Mouse (Mus musculus) kidney, postnatal 14 days (tissue): ENCODE results near the gene Gins2.

Experiments
- DNase-seq: peaks from one replicate; pipeline ENCODE4 v3.0.0; 2022; ENCODE audit warnings: mixed read lengths

Gene Gins2

DNA sequence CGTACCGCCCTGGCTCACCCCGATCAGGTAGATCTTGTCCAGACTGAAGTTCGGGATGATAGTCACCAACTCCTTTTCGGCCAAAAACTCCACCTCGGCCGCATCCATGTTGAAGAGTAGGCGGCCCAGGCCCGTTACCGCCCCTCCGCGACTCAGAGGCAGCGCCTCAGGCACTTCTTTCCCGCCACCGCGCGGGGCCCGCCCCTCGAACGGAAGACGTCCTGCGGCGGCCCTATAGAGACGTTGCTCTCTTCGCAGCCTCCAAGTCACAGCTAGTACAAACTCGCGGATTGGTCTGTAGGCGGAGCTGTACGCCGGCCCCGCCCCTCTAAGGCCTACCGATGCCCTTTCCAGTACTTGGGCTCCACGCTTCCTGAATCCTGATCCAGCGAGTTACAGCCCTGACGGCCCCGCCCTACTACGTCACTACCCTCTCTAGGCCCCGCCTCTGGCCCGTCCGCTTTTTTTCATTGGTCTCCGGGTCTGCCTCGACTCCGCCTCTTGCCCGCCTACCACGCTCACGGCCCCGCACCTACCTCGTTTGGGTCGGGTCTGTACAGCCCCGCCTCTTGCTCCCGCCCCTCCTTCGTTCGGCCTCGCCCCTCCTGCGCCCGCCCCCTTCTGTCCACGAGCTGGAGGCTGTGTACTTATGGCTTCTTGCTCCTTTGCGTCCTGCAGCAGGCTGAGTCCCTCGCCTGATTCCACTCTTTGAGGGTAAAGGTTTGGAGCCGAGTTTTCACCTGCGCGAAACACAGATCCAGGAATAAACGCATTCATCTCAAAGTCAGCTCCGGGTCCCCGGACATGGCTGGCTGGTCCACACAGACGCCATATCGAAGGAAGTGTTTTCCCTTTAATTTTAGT is at the start of gene Gins2:
Gins2 (minus strand) TSS at position 397 of the 864 bp plus-strand sequence.
- peak; percentile 100 for DNase-seq

DNA sequence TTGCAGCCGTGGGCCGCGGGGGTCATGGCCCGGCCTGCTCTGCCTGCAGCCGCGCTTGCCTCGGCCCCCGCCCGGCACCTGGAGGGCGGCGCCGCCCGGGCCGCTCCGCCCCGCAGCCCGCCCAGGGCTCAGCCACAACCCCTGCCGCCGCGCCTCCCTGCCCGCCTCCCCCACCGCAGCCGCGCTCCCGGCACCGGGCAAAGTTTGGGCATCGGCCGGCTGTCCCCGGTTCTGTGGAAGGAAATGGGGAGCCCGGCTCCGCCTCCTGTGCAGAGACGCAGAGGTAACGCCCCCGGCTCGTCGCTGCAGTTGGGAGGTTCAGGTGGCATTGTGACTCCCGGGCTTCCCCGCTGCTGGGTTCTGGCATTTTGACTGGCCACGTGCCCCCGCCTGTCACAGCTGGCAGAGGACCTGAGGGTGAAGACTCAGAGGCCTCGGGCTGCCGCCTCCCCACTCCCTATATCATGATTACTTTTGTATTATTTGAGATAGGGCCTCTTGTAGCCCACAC is 45.3 kb upstream of the Gins2 start:
- peak; percentile 86 for DNase-seq

DNA sequence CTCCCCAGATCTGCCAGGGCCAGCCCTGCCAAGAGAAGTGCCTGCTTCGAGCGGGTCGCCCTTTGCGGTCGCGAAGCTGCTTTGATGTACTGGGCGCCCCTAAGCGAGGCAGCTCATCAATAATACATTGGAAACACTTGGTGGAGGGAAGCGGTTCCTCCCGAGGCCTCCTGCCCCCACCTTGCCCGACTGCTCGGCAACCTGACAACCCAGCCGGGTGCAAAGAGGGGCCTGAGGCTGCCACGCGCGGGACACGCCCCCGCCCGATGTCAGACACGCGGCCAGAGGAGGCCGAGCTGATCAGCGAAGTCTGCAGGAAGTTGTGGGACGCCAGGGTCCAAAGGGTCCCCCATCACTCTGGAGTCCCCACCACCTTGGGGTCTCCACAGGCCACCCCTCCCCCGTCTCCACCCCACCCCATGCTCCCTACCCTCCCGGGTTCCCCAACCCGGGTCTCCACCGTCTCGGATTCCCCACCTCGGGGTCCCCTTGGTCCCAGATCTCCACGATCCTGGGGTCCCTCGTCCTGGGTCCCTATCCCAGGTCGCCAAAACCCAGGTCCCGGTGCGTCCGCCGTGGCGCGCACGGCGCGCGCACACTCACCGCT is 44.7 kb upstream of the Gins2 start:
- DNase-seq: peak; percentile 24

DNA sequence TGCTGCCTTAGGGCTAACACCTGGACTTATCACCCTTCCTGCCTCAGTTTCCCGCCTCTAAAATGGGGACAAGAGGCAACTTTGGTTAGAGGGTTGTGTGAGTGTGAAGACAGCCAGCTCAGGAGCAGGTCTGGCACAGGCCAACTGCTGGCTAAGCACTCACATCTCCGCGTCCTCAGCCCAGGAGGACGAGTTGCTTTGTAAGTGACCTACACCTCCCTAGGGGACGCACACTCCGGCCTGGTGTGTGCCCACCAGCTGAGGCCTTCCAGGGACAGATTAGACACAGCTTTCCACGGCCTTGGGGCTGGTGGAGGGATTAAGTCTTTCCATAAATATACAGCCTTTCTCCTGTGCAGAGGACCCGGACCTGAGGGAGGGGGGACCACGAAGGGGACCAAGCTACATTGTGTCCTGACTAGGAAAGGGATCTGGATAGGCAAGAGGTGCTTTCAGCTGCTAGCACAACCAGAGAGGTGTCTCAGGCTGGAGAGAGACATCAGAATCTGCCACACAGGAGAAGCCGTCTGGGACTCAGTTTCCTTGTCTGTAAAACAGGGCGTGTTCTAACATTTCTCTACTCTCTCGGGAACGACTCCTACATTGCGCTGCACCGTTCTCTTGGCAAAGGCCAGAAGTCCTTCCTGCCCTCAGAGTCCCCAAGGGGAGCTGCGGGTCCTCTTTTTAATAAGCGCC is 44.0 kb upstream of the Gins2 start:
- DNase-seq: no peak

DNA sequence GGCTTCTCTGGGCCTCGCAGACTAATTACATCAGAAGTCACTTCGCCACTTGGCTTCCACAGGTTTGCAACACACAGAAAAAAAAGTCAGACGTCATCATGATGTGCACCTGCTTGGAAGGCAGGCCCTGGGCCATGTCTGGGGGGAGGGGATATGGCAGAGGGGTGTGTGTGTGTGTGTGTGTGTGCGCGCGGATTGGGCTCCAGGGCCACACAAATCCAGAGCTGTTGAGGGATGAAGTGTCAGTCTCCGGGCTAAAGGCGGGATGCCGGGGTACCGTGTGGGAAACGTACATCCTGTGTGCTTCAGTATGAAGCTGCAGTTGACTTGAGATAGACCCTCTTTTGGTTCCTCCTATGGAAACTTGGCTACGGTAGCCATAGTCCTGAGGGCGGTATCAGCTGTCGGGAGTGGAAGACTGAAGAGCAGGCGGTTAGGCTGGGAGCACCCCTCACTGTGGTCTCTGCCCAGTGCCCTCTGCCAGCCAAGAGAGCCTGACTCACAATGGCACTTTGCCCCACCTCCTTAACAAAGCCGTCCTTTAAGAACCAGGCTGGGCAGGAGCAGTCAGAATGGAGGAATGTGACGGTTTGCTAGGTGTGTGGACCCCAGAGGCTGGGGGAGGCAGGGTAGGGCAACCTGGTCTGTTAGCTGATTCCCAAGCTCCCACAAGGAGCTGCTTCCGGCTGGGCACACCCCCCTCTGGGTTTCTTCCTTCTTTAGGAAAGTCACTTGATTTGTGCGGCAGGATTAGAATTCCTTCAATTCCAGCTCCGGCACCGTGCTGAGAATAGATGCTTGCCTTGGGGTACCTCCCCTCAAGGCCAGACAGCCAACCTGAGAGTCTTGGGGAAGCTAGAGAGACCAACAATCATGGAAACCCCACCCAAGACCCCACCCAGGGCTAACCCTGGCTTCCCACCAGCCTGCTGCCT is 42.6 kb upstream of the Gins2 start:
- DNase-seq: no peak

DNA sequence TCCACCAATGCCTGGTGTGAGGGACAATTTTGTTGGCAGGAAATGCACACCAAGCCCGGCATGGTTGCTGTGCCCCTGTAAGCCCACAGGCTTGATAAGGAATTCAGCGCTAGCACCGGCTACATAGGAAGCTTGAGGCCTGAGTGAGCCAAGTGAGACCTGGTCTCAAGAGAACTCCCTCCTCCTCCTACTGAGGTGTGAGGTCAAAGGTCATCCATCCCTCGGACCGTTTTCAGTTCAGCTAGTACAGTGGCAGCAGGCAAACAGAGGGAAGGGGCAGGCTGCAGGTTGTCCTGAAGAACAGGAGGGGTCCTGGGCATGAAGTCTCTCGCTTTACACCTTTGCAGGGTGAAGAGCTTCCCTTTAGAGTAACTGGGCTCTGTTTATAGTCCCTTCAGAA is 41.7 kb upstream of the Gins2 start:
- DNase-seq: no peak

DNA sequence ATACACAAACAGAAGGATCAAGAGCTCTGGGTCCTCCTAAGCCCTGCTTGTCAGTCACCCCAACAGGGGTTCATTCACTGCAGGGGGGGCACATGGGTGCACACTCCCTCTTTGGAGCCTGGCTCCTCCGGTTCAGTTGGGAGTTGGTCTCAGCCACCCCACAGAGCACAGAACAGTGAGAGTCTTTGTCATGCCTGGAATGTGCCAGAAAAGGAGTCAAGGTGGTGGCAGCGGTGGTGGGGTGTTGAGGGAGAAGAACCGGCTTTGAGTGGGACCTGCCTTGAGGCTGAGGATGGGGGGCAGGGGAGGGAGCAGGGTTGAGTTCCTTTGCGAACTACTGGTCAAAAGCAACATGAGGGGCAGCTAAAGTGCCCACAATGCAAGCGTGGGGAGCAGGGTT is 40.9 kb upstream of the Gins2 start:
- DNase-seq: no peak

DNA sequence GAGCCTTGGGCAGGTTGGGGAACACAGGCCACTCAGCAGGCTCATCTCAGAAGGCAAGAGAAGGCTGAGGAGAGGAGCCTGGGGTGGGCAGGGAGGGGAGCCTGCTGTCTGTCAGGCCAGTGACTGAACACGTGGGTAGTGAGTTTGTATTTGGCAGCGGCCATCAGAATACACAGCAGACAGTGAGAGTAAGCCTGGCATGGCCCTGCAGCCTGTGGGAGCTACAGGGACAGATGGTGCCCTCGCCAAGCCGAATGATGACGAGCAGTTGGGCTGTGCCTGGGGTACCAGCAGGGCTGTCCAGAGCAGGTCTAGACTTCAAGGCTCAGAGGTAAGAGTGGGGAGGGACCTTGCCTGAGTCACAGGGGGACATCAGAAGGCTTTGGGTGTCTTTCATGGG is 38.2 kb upstream of the Gins2 start:
- DNase-seq: no peak

DNA sequence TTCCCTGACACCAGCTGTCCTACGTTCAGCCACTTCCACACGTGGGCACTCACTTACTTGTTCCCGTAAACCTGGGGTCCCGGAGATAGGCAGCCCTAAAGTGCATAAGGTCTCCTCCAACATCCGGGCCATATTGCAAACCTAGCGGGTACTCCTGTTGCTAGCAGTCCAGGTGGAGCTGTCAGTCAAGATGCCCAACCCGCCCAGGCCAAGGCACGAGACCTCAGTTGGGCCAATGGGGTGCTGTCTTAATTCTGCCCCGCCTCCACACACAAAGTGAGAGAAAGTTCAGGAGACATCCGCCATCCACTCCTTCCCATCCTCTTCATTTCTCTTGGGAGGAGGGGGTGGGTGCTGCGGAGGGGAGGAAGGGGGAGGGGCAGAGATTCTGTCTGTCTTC is 37.4 kb upstream of the Gins2 start:
- no peak for DNase-seq

DNA sequence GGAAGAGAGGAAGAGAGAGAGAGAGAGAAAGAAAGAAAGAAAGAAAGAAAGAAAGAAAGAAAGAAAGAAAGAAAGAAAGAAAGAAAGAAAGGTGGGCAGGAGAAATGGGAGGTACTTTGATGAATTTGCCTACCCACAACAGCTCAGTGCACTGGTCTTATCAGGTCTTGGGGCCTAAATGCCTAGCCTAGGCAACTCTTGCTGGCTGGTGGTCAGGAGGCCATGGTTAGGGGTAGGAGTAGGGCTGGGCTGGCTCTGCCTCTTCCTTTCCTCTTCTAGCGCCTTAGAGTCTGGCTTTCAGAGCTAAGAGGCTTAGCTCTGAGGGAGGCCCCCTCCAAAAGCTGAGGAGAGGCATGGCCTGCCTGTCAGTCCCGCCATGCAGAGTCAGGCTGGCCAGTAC is 34.5 kb upstream of the Gins2 start:
- no peak for DNase-seq

DNA sequence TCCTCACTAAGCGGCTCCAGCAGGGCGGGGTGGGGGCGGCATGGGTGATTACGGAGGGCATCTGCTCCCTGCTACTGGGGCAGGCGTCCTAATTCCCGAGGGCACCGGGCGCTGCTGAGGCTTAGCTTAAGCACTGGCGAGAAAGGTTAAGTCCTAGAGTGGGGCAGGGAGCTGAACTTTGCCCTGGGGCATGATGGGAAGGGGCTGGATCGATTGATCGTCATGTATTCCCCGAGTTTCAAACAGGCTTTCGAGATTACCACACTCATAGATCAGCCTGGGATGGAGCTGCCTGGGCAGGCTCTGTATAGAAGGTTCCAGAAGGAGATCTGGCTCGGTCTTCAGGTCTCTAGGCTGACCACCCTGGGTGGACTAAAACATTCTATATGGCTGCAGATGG is 33.1 kb upstream of the Gins2 start:
- no peak for DNase-seq

DNA sequence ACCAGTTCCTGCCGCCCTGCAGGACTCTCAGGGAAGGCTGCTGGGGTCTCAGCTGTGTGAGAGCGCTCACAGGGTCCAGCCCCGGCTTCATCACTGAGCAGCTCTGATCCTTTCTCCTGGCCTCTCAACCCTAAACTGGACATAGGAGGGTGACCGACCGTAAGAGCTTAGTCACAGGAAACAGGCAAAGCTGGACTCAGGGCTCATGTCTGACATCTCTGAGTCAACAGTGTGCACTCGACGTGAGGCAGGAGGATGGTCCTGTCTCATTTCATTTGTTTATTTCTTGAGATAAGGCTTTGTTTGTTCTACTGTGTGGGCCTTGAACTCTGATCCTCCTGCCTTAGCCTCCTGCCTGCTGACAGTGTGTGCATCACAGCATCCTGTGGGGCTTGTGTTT is 31.3 kb upstream of the Gins2 start:
- DNase-seq: no peak

DNA sequence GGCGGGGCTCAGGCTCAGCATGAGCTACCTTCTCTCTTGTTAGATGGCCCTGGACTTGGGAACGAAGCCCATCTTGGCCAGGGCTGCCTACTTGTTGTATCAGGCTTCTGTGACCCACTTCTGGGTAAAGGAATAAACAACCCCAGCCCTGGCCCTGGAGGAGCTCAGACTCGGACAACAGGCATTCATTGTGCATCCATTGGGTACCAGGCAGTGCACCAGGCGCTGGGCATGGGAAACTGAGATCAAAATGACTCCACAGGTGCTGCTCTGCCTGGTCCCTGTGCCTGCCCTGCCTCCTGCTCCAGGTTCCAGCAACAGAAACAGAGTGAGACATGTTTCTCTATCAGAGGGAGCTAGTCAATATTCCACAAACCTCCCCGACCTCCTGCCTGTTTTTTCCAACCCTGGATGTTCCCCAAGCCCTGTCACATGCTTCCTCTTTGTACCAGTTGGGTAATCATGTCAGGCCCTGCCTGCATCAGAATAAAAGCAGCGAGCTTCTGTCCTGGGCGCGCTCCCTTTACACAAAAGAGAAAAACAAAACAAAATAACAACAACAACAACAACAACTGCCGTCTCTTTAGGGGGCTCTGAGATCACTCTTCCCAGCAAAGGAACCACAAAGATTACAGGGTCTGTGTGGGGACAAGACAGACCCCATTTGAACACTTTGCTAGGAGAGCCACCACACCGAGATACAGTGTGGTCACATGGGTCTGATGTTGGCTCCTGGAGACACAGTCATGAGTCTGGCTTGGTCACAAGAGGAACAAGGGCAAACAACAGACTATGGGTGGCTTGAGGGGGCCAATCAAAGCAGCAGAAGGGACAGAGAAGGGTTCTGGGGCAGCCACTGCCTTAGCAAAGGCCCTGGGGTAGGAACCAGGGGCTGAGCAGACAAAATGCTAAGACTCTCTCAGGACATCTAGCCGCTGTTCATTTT is 30.4 kb upstream of the Gins2 start:
- DNase-seq: no peak

DNA sequence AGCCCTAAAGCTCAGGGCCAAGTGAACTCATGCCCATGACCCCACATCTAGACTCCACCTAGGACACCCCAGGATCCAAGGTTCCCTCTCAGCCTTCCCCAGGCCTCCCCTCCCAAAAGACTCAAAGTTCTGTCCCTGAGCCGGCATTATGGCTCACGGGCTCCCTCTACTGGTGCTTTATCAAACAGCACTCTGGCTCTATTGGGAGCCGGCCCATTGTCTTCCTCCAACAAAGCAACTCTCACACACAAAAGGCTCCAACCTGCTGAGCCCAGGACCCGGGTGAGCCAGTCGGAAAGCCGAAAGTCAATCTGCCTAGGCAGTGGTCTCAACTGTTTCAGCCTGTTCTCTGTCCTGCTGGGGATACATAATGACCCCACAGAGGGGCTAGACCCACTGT is 29.0 kb upstream of the Gins2 start:
- DNase-seq: peak; percentile 72

DNA sequence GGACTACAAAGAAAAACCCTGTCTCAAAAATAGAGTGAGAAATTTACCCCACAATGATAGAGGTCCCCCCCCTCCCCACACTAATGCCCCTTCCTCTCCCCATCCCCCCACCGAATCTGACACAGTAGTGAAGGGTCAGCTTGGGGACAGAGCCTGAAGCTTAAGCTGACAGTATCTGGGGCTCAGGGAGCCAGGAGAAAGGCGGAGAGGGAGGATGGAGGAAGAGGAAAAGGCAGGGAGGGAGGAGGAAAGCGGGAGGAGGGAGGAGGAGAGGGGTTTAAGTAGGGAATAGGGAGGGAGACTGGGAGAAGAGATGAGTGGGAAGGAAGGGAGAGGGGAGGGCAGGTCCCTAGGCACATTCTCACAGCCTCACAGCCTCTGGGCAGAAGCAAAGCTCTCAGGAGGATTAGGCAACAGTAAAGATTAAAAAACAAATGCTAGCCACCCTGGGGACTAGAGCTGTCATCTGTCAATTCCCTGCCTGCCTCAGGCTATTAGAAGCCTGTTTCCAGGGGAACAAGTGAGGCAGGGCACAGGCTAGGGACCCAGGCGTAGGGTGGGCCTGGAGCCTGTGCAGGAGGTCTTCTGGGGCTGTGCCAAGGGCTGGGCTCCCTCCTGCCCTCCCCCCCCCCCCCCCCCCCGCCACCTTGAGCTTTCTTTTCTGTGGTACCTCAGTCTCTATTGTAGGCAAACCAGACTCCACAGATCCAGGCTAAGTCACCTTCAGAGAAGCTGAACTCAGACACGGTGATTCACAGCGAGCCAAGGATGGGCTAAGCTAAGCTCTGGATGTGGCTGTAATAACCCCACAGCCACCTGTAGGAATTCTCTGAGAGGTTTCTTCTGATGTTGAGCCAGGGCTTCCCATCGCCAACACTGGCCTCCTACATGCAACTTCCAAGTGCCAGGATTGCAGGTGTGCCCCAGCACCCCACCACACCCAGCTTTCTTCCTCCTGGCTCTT is 27.8 kb upstream of the Gins2 start:
- DNase-seq: no peak

DNA sequence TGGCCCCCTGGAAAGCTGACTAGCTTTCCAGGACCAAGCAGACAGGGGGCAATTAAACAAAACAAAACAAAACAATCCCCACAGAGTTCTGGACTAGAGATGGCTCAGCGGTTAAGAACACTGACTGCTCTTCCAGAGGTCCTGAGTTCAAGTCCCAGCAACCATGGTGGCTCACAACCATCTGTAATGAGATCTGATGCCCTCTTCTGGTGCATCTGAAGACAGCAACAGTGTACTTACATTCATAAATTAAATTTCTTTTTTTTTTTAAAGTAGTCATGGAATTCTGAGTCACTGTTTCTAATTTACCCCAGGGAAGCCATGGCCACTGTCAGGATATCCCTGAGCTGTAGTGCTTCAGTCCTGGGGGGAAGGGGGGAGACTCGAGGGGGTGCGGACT is 25.4 kb upstream of the Gins2 start:
- no peak for DNase-seq

DNA sequence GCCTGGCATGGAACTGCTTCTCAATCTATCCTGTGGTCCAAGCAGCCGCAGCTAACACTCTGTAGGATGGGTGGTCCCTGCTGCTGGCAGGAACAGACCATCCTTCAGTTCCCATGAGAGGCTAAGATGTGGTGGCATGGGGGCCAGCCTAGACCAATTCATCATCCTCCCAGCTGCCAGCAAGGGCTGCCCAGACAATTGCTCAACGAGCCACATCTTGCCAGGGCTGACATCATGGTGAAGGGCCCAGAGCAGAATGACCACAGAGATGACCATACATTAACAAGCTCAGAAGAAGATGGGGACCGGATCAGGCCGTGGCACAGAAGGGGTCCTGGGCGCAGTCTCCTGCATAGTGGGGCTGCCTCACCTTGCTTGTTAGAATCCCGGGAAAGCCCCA is 21.7 kb upstream of the Gins2 start:
- no peak for DNase-seq

DNA sequence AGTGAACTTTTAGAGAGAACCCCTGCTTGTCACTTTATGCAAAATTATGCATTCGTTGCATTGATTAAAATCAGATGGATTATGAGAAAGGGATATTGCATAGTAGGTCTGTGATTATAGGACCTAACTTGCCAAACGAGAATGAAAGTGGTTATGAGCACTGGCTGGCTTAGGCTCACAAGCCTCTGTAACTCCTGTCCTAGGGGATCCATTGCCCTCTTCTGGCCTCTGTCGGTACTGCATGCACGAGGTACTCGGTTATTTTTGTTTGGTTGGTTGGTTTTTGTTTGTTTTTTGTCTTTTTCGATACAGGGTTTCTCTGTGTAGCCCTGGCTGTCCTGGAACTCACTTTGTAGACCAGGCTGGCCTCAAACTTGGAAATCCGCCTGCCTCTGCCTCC is 18.8 kb upstream of the Gins2 start:
- DNase-seq: peak; percentile 80

DNA sequence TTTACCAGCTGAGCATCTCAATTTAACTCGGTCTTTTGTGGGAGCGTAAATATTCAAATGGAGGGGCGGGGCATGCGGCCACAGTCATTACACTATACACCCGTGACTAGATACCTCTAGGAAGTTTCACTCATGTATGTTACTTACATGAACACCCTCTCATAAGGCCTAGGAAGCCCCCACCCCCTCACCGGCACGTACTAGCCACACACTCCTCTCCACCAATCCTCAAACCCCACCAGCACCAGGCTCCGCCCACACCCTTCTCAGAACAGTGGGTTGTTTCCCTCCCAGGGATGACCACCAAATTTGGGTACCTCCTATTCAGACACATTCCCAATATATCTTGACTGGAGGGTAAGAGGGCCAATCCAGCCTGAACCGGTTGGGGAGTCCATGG is 18.4 kb upstream of the Gins2 start:
- DNase-seq: no peak

DNA sequence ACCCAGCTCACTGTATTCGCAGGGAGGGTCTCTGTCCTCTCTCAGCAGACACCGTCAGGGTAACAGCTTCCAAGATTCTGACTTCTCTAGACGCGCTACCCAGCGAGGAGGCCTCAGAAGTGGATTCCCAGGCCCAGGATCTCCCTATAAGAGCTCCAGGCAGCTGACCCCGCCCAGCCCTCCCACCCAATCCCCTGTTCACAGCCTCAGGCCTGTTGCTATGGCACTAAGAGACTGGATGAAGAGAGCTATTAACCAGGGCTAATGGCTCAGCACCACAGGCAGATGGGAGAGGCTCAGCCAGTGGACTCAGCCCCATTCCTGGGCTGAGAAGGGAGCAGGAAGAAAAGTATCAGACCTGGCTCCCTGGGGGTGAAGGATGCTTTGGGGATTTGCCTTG is 13.6 kb upstream of the Gins2 start:
- DNase-seq: no peak
